Comparison of ENCODE assay signal across 8 mouse cellular contexts in the genomic region with DNA sequence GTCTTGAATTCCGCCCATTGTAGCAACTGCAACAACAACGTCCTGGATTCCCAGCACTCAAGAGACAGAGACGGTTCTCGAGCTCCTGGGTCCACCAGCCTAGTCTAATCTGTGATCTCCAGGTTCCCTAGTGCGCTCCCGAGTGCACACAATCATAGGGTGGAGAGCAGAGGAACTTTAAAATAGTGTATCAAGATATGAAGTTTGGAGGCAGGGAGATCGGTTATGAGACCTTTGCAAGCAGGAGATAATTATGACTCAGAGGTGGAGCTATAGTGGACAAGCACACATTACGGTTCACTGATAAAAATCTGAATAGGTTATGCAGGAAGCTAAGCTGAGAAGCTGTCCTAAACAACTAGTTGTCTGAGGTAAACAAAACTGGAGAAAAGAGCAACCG. TPM values are rescaled to one million over a fixed set of nuclear protein-coding genes. Genes with fewer than 3 reads are reported as not detected.
DNase-seq lines count a peak whose midpoint lies in the region; ATAC-seq lines count a peak whose summit lies in the region.

No protein-coding gene starts in this region.

- H3K4me1 ChIP-seq in heart, embryonic 15.5 days (replicated peaks): peaks cover 15% of the 10 kb centered on the region
- H3K4me1 ChIP-seq in heart, embryonic 16.5 days (ENCODE audit: control insufficient read depth, insufficient read depth, low read length): peaks cover 11% of the 10 kb centered on the region

- H3K27ac ChIP-seq in heart, embryonic 15.5 days: peak overlapping the region; percentile 75
- peak overlapping the region; percentile 88 for H3K27ac ChIP-seq in heart, embryonic 16.5 days (ENCODE audit: low read length)

- H3K4me3 ChIP-seq in heart, embryonic 15.5 days: peak overlapping the region; percentile 76
- peak overlapping the region; percentile 72 for H3K4me3 ChIP-seq in heart, embryonic 16.5 days (ENCODE audit: low read length)

- no peaks in the 10 kb centered on the region for H3K9me3 ChIP-seq in heart, embryonic 15.5 days (replicated peaks)
- no peaks in the 10 kb centered on the region for H3K9me3 ChIP-seq in heart, embryonic 16.5 days (replicated peaks; ENCODE audit: control insufficient read depth, low read length)

- no peaks in the 10 kb centered on the region for H3K27me3 ChIP-seq in heart, embryonic 15.5 days
- no peaks in the 10 kb centered on the region for H3K27me3 ChIP-seq in heart, embryonic 16.5 days (ENCODE audit: control insufficient read depth, insufficient read depth, low read length)

- 7% methylated on average over 9 of the region's 9 CpGs for WGBS in heart, embryonic 15.5 days
- WGBS in heart, embryonic 16.5 days: 11% methylated on average over 9 of the region's 9 CpGs

- no peak for ATAC-seq in heart, embryonic 15.5 days (replicated peaks; ENCODE audit: insufficient number of reproducible peaks, insufficient read depth, low FRiP score, low read depth)
- no peak for ATAC-seq in heart, embryonic 16.5 days (replicated peaks; ENCODE audit: extremely low read depth, insufficient read depth, low FRiP score)
- peak; percentile 48 for ATAC-seq in megakaryocyte-erythroid progenitor cell, adult 5-6 weeks (replicated peaks; ENCODE audit: low FRiP score, low TSS enrichment, poor library complexity, severe bottlenecking)
- ATAC-seq in monocyte, adult 5-6 weeks (replicated peaks; ENCODE audit: insufficient number of reproducible peaks, low FRiP score, low TSS enrichment, poor library complexity, severe bottlenecking): no peak

- H3K9ac ChIP-seq in heart, embryonic 15.5 days: peak overlapping the region; percentile 46
- peak overlapping the region; percentile 77 for H3K9ac ChIP-seq in heart, embryonic 16.5 days (ENCODE audit: low read length)

- no peak for DNase-seq in heart, adult 9 months (ENCODE audit: low spot score in 2 of 2)
- peak; percentile 11 for DNase-seq in NIH3T3 (ENCODE audit: low read depth)
- DNase-seq in adrenal gland, adult (ENCODE audit: inconsistent age in 2 of 2, low spot score in 1 of 2): no peak
- no peak for DNase-seq in layer of hippocampus, adult 8-10 months (ENCODE audit: low spot score in 2 of 2)

- H3K4me2 ChIP-seq in heart, embryonic 15.5 days: peak overlapping the region; percentile 78
- H3K4me2 ChIP-seq in heart, embryonic 16.5 days (ENCODE audit: low read depth, low read length): peak overlapping the region; percentile 92

- peaks cover 2% of the 10 kb centered on the region; the same call in 1 of the 2 replicates for H3K36me3 ChIP-seq in heart, embryonic 15.5 days
- H3K36me3 ChIP-seq in heart, embryonic 16.5 days (ENCODE audit: control insufficient read depth, insufficient read depth): no peaks in the 10 kb centered on the region

RNA-seq across cellular contexts. Expression of gene Tbccd1, which starts 0.7 kb away (rescaled TPM):
- polyA plus RNA-seq in heart, embryonic 15.5 days (2015; fragmentation: Nextera tagmentation; extraction: Ambion mirVana): 15.3 and 19.0 TPM in 2 replicates
- polyA plus RNA-seq in heart, embryonic 16.5 days (2015; fragmentation: Nextera tagmentation; extraction: Ambion mirVana): 19.4 and 20.5 TPM in 2 replicates
- total RNA-seq in megakaryocyte-erythroid progenitor cell, adult 5-6 weeks (2014; fragmentation: Nextera tagmentation): 53.3 and 72.6 TPM in 2 replicates
- 39.7 and 52.5 TPM in 2 replicates for total RNA-seq in megakaryocyte-erythroid progenitor cell, adult 5-6 weeks (2017)
- 10 to 100 TPM; 12.5 to 15.4 (median 15.3) TPM for total RNA-seq in layer of hippocampus, adult 8-10 months (2022)
- total RNA-seq in monocyte, adult 5-6 weeks (2017): 9.0 to 21.8 TPM (median 12.8 TPM) in 3 replicates

RNA-seq across cellular contexts. Expression of gene Dnajb11, which starts 0.9 kb away (rescaled TPM):
- 86.1 and 86.2 TPM in 2 replicates for polyA plus RNA-seq in heart, embryonic 15.5 days (2015; fragmentation: Nextera tagmentation; extraction: Ambion mirVana)
- 86.6 and 96.2 TPM in 2 replicates for polyA plus RNA-seq in heart, embryonic 16.5 days (2015; fragmentation: Nextera tagmentation; extraction: Ambion mirVana)
- total RNA-seq in megakaryocyte-erythroid progenitor cell, adult 5-6 weeks (2014; fragmentation: Nextera tagmentation): 43.2 and 49.9 TPM in 2 replicates
- total RNA-seq in megakaryocyte-erythroid progenitor cell, adult 5-6 weeks (2017): 90.1 and 101 TPM in 2 replicates
- 10 to 100 TPM; 51.4 to 63.3 (median 59.3) TPM for total RNA-seq in layer of hippocampus, adult 8-10 months (2022)
- total RNA-seq in monocyte, adult 5-6 weeks (2017): 181 to 198 TPM (median 183 TPM) in 3 replicates

RNA-seq across cellular contexts. Expression of gene Ahsg, which starts 34.3 kb away (rescaled TPM):
- polyA plus RNA-seq in heart, embryonic 15.5 days (2015; fragmentation: Nextera tagmentation; extraction: Ambion mirVana): 7.5 and 19.6 TPM in 2 replicates
- 9.9 and 13.0 TPM in 2 replicates for polyA plus RNA-seq in heart, embryonic 16.5 days (2015; fragmentation: Nextera tagmentation; extraction: Ambion mirVana)
- total RNA-seq in megakaryocyte-erythroid progenitor cell, adult 5-6 weeks (2014; fragmentation: Nextera tagmentation): not detected in 2 replicates
- total RNA-seq in megakaryocyte-erythroid progenitor cell, adult 5-6 weeks (2017): not detected in 2 replicates
- not detected for total RNA-seq in layer of hippocampus, adult 8-10 months (2022)
- total RNA-seq in monocyte, adult 5-6 weeks (2017): not detected in 3 replicates

RNA-seq across cellular contexts. Expression of gene Crygs, which starts 45.4 kb away (rescaled TPM):
- polyA plus RNA-seq in heart, embryonic 15.5 days (2015; fragmentation: Nextera tagmentation; extraction: Ambion mirVana): not detected in 2 replicates
- polyA plus RNA-seq in heart, embryonic 16.5 days (2015; fragmentation: Nextera tagmentation; extraction: Ambion mirVana): not detected in 2 replicates
- total RNA-seq in megakaryocyte-erythroid progenitor cell, adult 5-6 weeks (2014; fragmentation: Nextera tagmentation): not detected in 2 replicates
- total RNA-seq in megakaryocyte-erythroid progenitor cell, adult 5-6 weeks (2017): not detected in 2 replicates
- total RNA-seq in layer of hippocampus, adult 8-10 months (2022): not detected
- not detected in 3 replicates for total RNA-seq in monocyte, adult 5-6 weeks (2017)
